Mouse (Mus musculus): ENCODE data around the gene Cp. TPM values are rescaled to one million over a fixed set of nuclear protein-coding genes. Genes with fewer than 3 reads are reported as not detected.
"Not testable (repeated sequence)": the region's sequence is repeated elsewhere in the genome, so short reads cannot be mapped to it uniquely, and the experiment has no call there.

Cp gene
- total RNA-seq (2022) = 1 to 10 TPM; 2.8 to 5.4 (median 4.3) TPM

- no peak for DNase-seq (ENCODE audit: low spot score in 2 of 2)
Measured at GRCm38 (mm10) chr3:19956885-19957284, at the start of gene Cp. TSS of gene Cp (plus strand) at chr3:19957054.

GRCm38 (mm10) chr3:19948552-19948951 lies 8.3 kb upstream of the Cp start:
- no peak for DNase-seq (ENCODE audit: low spot score in 2 of 2)

GRCm38 (mm10) chr3:19949401-19949800 lies 7.5 kb upstream of the Cp start:
- DNase-seq (ENCODE audit: low spot score in 2 of 2) = not testable (repeated sequence)

GRCm38 (mm10) chr3:19953425-19953824 lies 3.4 kb upstream of the Cp start:
- no peak for DNase-seq (ENCODE audit: low spot score in 2 of 2)

- DNase-seq (ENCODE audit: low spot score in 2 of 2) = peak; percentile 34 to 47
Measured at GRCm38 (mm10) chr3:19953865-19954264, 3.0 kb upstream of the Cp start.

GRCm38 (mm10) chr3:19958031-19958430 lies 1.2 kb downstream of the Cp start:
- no peak for DNase-seq (ENCODE audit: low spot score in 2 of 2)

GRCm38 (mm10) chr3:19958983-19959382 lies 2.1 kb downstream of the Cp start:
- no peak for DNase-seq (ENCODE audit: low spot score in 2 of 2)

- DNase-seq (ENCODE audit: low spot score in 2 of 2) = no peak
Measured at GRCm38 (mm10) chr3:19960570-19961114, 3.8 kb downstream of the Cp start.

GRCm38 (mm10) chr3:19961341-19961740 lies 4.5 kb downstream of the Cp start:
- DNase-seq (ENCODE audit: low spot score in 2 of 2) = no peak

GRCm38 (mm10) chr3:19962769-19963513 lies 6.1 kb downstream of the Cp start:
- DNase-seq (ENCODE audit: low spot score in 2 of 2) = no peak

GRCm38 (mm10) chr3:19964625-19965188 lies 7.9 kb downstream of the Cp start:
- DNase-seq (ENCODE audit: low spot score in 2 of 2) = no peak

GRCm38 (mm10) chr3:19965239-19965638 lies 8.4 kb downstream of the Cp start:
- no peak for DNase-seq (ENCODE audit: low spot score in 2 of 2)

GRCm38 (mm10) chr3:19966072-19966471 lies 9.2 kb downstream of the Cp start:
- DNase-seq (ENCODE audit: low spot score in 2 of 2) = no peak

- DNase-seq (ENCODE audit: low spot score in 2 of 2) = peak in 1 of 2 experiments; percentile 5
Measured at GRCm38 (mm10) chr3:19978474-19978873, 21.6 kb downstream of the Cp start.

GRCm38 (mm10) chr3:19981156-19981555 lies 24.3 kb downstream of the Cp start:
- no peak for DNase-seq (ENCODE audit: low spot score in 2 of 2)

GRCm38 (mm10) chr3:19982846-19983245 lies 26.0 kb downstream of the Cp start:
- DNase-seq (ENCODE audit: low spot score in 2 of 2) = no peak

GRCm38 (mm10) chr3:19986123-19986522 lies 29.3 kb downstream of the Cp start:
- DNase-seq (ENCODE audit: low spot score in 2 of 2) = no peak

GRCm38 (mm10) chr3:19990031-19990430 lies 33.2 kb downstream of the Cp start:
- no peak for DNase-seq (ENCODE audit: low spot score in 2 of 2)

- DNase-seq (ENCODE audit: low spot score in 2 of 2) = no peak
Measured at GRCm38 (mm10) chr3:19992388-19992787, 35.5 kb downstream of the Cp start.

GRCm38 (mm10) chr3:19999551-19999950 lies 42.7 kb downstream of the Cp start:
- no peak for DNase-seq (ENCODE audit: low spot score in 2 of 2)

- no peak for DNase-seq (ENCODE audit: low spot score in 2 of 2)
Measured at GRCm38 (mm10) chr3:20000806-20001205, 44.0 kb downstream of the Cp start.

GRCm38 (mm10) chr3:20002786-20003185 lies 45.9 kb downstream of the Cp start:
- no peak for DNase-seq (ENCODE audit: low spot score in 2 of 2)

- no peak for DNase-seq (ENCODE audit: low spot score in 2 of 2)
Measured at GRCm38 (mm10) chr3:20004422-20004821, 47.6 kb downstream of the Cp start.

All from gastrocnemius, adult 8-10 months (tissue).